Mouse (Mus musculus): ENCODE measurements around the gene Efcab6. TPM values are rescaled to one million over a fixed set of nuclear protein-coding genes. Genes with fewer than 3 reads are reported as not detected.
"Not testable (repeated sequence)": the region's sequence is repeated elsewhere in the genome, so short reads cannot be mapped to it uniquely, and the experiment has no call there.

Gene Efcab6
- not detected in 2 replicates for polyA plus RNA-seq (2012)

GRCm38 (mm10) chr15:84065140-84065539 is at the start of gene Efcab6:
TSS of gene Efcab6 (minus strand) at chr15:84065379.
- Histone ChIP-seq H3K27me3 (ENCODE audit: control insufficient read depth) (peaks cover 35% of the 10 kb centered on the region), H3K9me3 (ENCODE audit: control insufficient read depth, low read length) (peaks cover 19% of the 10 kb centered on the region), H3K36me3 (ENCODE audit: control insufficient read depth) (no peaks in the 10 kb centered on the region), H3K4me1 (ENCODE audit: control insufficient read depth) (no peaks in the 10 kb centered on the region), H3K4me3 (replicated peaks) (no peak within 1 kb of the TSS)
- TF ChIP-seq GATA1 (IDR thresholded peaks at IDR 0.05; ENCODE audit: low read length) (no peak), TAL1 (IDR thresholded peaks at IDR 0.05; ENCODE audit: low read length) (no peak)

GRCm38 (mm10) chr15:84113873-84114272 is 48.7 kb upstream of the Efcab6 start:
- Histone ChIP-seq H3K36me3 (ENCODE audit: control insufficient read depth) (no peaks in the 10 kb centered on the region), H3K9me3 (ENCODE audit: control insufficient read depth, low read length) (no peaks in the 10 kb centered on the region), H3K4me3 (replicated peaks) (no peak overlapping the region), H3K4me1 (ENCODE audit: control insufficient read depth) (no peaks in the 10 kb centered on the region), H3K27me3 (ENCODE audit: control insufficient read depth) (no peaks in the 10 kb centered on the region)
- no peak for TF ChIP-seq GATA1 (IDR thresholded peaks at IDR 0.05; ENCODE audit: low read length)
- TF ChIP-seq TAL1 (IDR thresholded peaks at IDR 0.05; ENCODE audit: low read length): no peak

- no peaks in the 10 kb centered on the region for H3K9me3 ChIP-seq (ENCODE audit: control insufficient read depth, low read length)
- H3K27me3 ChIP-seq (ENCODE audit: control insufficient read depth): peaks cover 28% of the 10 kb centered on the region
- peaks cover 6% of the 10 kb centered on the region; the same call in 1 of the 2 replicates for H3K4me1 ChIP-seq (ENCODE audit: control insufficient read depth)
- H3K4me3 ChIP-seq (replicated peaks): no peak overlapping the region
- no peaks in the 10 kb centered on the region for H3K36me3 ChIP-seq (ENCODE audit: control insufficient read depth)
- TF ChIP-seq TAL1 (IDR thresholded peaks at IDR 0.05; ENCODE audit: low read length) (no peak), GATA1 (IDR thresholded peaks at IDR 0.05; ENCODE audit: low read length) (no peak)
Observed at GRCm38 (mm10) chr15:84108899-84109298, 43.7 kb upstream of the Efcab6 start.

DNA sequence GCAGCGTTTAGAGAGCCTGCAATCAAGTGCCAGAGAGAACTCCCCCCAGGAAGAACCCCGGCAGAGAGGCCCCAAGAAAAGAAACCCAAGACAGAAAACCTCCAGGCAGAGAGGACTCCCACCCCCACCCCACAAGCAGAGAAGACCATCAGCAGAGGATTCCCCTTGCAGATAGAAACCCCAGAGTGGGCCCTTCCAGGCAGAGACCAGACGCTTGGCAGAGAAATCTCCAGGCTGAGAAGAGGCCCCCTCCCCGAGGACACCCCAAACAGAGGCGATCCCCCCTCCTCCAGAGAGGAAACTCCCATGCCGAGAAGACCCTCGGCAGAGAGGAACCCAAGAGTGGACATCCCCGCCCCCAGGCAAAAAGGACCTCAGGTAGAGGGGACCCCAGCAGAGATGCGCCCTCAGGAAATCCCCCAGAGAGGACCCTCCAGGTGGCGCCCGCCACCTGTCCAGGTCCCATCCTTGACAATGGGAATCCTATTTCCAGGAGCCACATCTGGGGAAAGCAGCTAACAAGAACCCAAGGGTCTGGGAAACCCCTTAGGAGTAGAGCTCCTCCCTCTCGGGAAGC is 40.8 kb upstream of the Efcab6 start:
- Histone ChIP-seq H3K4me3 (replicated peaks) (no peak overlapping the region), H3K36me3 (ENCODE audit: control insufficient read depth) (no peaks in the 10 kb centered on the region), H3K9me3 (ENCODE audit: control insufficient read depth, low read length) (no peaks in the 10 kb centered on the region), H3K27me3 (ENCODE audit: control insufficient read depth) (peaks cover 29% of the 10 kb centered on the region), H3K4me1 (ENCODE audit: control insufficient read depth) (peaks cover 6% of the 10 kb centered on the region; the same call in 1 of the 2 replicates)
- TF ChIP-seq GATA1 (IDR thresholded peaks at IDR 0.05; ENCODE audit: low read length): no peak
- no peak for TF ChIP-seq TAL1 (IDR thresholded peaks at IDR 0.05; ENCODE audit: low read length)

GRCm38 (mm10) chr15:84105105-84105923 is 40.1 kb upstream of the Efcab6 start, which contains the start of gene Sult4a1:
TSS of gene Sult4a1 (minus strand) at chr15:84105754.
- Histone ChIP-seq H3K4me1 (ENCODE audit: control insufficient read depth) (peaks cover 6% of the 10 kb centered on the region; the same call in 1 of the 2 replicates), H3K4me3 (replicated peaks) (peak within 1 kb of the TSS; percentile 43), H3K36me3 (ENCODE audit: control insufficient read depth) (no peaks in the 10 kb centered on the region), H3K27me3 (ENCODE audit: control insufficient read depth) (peaks cover 29% of the 10 kb centered on the region), H3K9me3 (ENCODE audit: control insufficient read depth, low read length) (no peaks in the 10 kb centered on the region)
- no peak for TF ChIP-seq TAL1 (IDR thresholded peaks at IDR 0.05; ENCODE audit: low read length)
- no peak for TF ChIP-seq GATA1 (IDR thresholded peaks at IDR 0.05; ENCODE audit: low read length)

GRCm38 (mm10) chr15:84104626-84105025 is 39.4 kb upstream of the Efcab6 start:
- H3K9me3 ChIP-seq (ENCODE audit: control insufficient read depth, low read length): no peaks in the 10 kb centered on the region
- no peaks in the 10 kb centered on the region for H3K36me3 ChIP-seq (ENCODE audit: control insufficient read depth)
- H3K4me3 ChIP-seq (replicated peaks): no peak overlapping the region
- H3K4me1 ChIP-seq (ENCODE audit: control insufficient read depth): peaks cover 6% of the 10 kb centered on the region; the same call in 1 of the 2 replicates
- TF ChIP-seq TAL1 (IDR thresholded peaks at IDR 0.05; ENCODE audit: low read length) (no peak), GATA1 (IDR thresholded peaks at IDR 0.05; ENCODE audit: low read length) (no peak)
- H3K27me3 ChIP-seq (ENCODE audit: control insufficient read depth): peaks cover 29% of the 10 kb centered on the region

GRCm38 (mm10) chr15:84097536-84097935 is 32.4 kb upstream of the Efcab6 start:
- H3K9me3 ChIP-seq (ENCODE audit: control insufficient read depth, low read length); H3K27me3 ChIP-seq (ENCODE audit: control insufficient read depth); H3K4me3 ChIP-seq (replicated peaks); H3K4me1 ChIP-seq (ENCODE audit: control insufficient read depth); H3K36me3 ChIP-seq (ENCODE audit: control insufficient read depth): not testable (repeated sequence)

DNA sequence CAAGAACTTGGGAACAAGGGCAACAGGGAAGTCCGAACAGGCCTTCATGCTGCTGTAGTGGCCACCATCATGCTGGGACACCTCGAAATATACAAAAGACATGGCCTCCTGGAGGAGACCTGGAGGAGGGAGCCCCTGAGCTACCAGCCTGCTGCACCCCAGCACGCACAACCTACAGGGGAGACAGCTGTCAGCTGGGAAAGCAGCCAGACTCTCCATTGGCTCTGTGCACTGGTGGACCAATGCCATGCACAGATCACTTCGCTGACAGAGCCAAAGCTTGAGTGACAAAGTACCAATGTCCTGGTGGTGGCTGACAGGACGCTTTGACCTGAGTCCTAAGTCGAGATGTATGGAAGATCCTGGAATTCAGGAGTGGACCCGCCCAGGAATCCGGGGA is 30.9 kb upstream of the Efcab6 start:
- no peak for TF ChIP-seq TAL1 (IDR thresholded peaks at IDR 0.05; ENCODE audit: low read length)
- TF ChIP-seq GATA1 (IDR thresholded peaks at IDR 0.05; ENCODE audit: low read length): no peak
- Histone ChIP-seq H3K9me3 (ENCODE audit: control insufficient read depth, low read length) (no peaks in the 10 kb centered on the region), H3K4me3 (replicated peaks) (no peak overlapping the region), H3K36me3 (ENCODE audit: control insufficient read depth) (no peaks in the 10 kb centered on the region), H3K27me3 (ENCODE audit: control insufficient read depth) (no peaks in the 10 kb centered on the region), H3K4me1 (ENCODE audit: control insufficient read depth) (no peaks in the 10 kb centered on the region)

DNA sequence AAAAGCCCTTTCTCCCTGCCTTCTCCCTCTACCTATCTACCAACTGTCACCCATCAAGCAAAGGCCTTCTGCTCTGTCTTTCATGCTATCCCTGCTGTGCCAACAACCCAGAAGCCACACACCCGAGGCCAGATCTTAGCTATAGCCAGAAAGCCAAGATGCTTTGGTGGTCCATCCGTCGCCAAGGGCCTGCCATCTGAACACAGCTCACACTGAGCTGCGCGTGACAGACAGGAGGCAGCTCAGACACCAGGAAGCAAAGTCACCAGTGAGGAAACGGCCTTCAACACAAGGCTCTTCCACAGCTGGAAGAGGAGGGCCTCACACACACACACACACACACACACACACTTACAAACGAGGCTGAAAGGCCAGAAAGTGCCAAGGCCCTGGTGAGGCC is 29.7 kb upstream of the Efcab6 start:
- Histone ChIP-seq H3K27me3 (ENCODE audit: control insufficient read depth) (no peaks in the 10 kb centered on the region), H3K9me3 (ENCODE audit: control insufficient read depth, low read length) (no peaks in the 10 kb centered on the region), H3K4me1 (ENCODE audit: control insufficient read depth) (no peaks in the 10 kb centered on the region), H3K4me3 (replicated peaks) (no peak overlapping the region), H3K36me3 (ENCODE audit: control insufficient read depth) (no peaks in the 10 kb centered on the region)
- TF ChIP-seq TAL1 (IDR thresholded peaks at IDR 0.05; ENCODE audit: low read length) (no peak), GATA1 (IDR thresholded peaks at IDR 0.05; ENCODE audit: low read length) (no peak)

All from erythroblast, embryonic 14.5 days (primary cell).